Mouse (Mus musculus) embryonic fibroblast, embryonic 13.5 days (primary cell): ENCODE data around the gene Dcaf8.
A peak's percentile ranks its signal among the peaks of the same experiment; 100 is the strongest.

Experiments
- CTCF ChIP-seq: IDR thresholded peaks from 2 replicates; pipeline ENCODE4 v1.5.1; 2011; ENCODE audit warnings: mild to moderate bottlenecking, control low read depth, low read length, moderate library complexity, borderline replicate concordance; ENCODE audit not compliant: insufficient read depth
- POLR2A ChIP-seq: IDR thresholded peaks from 2 replicates; pipeline ENCODE4 v1.6.1; 2011; ENCODE audit warnings: low read depth, mild to moderate bottlenecking, control low read depth, low read length, moderate library complexity

DNA sequence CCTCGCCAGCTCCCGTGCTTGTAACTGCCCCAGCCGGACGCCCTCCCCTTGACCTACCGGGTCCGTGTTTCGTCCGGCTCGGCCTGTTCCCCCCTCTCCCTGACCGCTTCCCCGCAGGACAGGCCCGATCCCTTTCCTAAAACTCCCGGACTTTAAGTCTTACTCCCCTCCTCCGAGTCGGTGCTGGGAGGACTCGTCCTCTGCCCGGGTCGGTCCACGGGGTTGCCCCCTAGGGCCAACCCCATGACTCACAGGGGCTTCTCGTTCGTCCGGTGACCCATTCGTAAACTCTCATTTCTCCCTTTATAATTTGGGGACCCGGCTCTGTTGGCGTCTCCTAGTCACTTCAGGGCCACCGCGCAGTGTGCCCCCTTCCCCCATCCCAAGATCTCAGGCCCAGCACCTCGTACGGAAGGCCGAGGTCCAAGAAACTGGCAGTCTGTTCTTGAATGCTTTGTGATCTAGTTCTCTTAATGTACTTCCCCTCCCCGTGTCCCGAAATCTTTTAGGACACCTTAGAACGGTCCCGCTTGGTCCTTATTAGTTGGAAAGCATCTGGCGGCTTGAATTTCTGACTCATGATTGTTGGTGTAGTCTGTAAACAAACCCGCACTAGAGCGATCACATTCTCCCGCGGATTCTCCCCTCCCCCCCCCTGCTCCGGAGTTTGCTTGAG is 533 bp downstream of the Dcaf8 start:
- no peak for TF ChIP-seq CTCF
- TF ChIP-seq POLR2A = peak; percentile 49
